Mouse (Mus musculus): ENCODE measurements around the gene Gm49392. TPM values are rescaled to one million over a fixed set of nuclear protein-coding genes. Genes with fewer than 3 reads are reported as not detected.
"Not testable (repeated sequence)": the region's sequence is repeated elsewhere in the genome, so short reads cannot be mapped to it uniquely, and the experiment has no call there.

The Gm49392 gene
- 0.18 TPM in 1 of 2 replicates, not detected in the other for polyA plus RNA-seq (2016; fragmentation: Nextera tagmentation; extraction: Ambion mirVana)

DNA sequence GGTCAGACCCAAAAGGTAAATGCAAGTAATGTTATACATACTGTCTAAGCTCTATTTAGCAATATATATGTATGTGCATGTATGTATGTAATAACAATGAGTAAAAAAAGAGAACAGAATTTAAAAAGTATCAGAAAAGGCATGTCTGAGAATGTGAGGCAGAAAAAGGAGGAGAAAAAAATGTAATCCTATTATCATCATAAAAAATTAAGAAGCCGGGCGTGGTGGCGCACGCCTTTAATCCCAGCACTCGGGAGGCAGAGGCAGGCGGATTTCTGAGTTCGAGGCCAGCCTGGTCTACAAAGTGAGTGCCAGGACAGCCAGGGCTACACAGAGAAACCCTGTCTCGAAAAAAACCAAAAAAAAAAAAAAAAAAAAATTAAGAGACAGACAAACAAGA, at the start of gene Gm49392:
Gm49392 (minus strand) TSS at position 101 of the 400 bp plus-strand sequence.
- H3K27me3 ChIP-seq; ATAC-seq (ENCODE audit: insufficient number of reproducible peaks, insufficient read depth, low FRiP score, low TSS enrichment, low read depth); H3K36me3 ChIP-seq; H3K4me2 ChIP-seq; H3K4me1 ChIP-seq (replicated peaks); H3K9me3 ChIP-seq; H3K4me3 ChIP-seq (replicated peaks); H3K27ac ChIP-seq; H3K9ac ChIP-seq (replicated peaks): not testable (repeated sequence)
- WGBS, result 80% methylated on average over 8 of the region's 8 CpGs

DNA sequence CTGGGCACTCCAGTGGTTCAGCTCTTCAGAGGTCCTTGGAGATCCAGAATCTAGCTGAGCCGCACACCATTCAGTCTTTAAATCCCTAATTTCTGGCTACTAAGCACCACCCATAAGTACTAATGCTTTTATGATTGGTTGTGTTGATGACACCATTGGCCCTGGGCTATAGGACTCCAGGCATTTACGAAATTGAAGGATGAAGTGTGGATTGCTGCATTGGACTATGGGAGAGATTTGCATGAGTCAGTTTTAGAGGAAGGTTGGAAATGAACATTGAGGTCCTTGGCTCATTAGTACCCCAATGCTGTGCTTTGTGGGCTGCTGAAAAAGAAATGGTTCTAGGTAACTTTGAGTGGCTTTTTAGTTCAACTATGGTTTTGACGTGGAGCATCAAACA, 45.2 kb upstream of the Gm49392 start, which contains the start of gene Tpbpa:
Tpbpa (minus strand) TSS at position 101 of the 400 bp plus-strand sequence.
- H3K27me3 ChIP-seq; H3K9ac ChIP-seq (replicated peaks); H3K9me3 ChIP-seq; H3K27ac ChIP-seq; H3K4me1 ChIP-seq (replicated peaks); H3K36me3 ChIP-seq; H3K4me3 ChIP-seq (replicated peaks); ATAC-seq (ENCODE audit: insufficient number of reproducible peaks, insufficient read depth, low FRiP score, low TSS enrichment, low read depth); H3K4me2 ChIP-seq: not testable (repeated sequence)
- WGBS, result 79% methylated on average over 3 of the region's 3 CpGs

DNA sequence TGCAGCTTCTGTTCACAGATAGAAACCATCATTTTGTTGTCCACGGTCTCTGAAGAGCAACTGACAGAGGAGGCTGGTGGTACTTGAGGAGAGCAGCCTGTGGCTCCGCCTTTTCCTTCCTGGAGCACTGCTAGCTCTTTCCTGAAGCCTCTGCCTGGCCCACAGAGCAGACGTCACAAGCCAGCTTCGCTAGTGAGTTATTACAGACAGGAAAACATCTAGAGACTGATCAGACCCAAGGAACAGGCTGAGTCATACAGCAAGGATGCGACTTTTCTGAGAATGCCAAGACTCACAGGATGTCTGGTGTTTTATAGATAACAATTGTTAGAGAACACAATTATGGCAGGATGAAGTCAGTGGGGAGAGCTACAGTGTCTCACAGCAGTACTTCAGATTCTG, 39.8 kb upstream of the Gm49392 start, which contains the start of the genes Gm49391 and Ctla2a:
Gm49391 (minus strand) TSS at position 72 of the 402 bp plus-strand sequence.
Ctla2a (minus strand) TSS at position 126 of the 402 bp plus-strand sequence.
- Histone ChIP-seq H3K9me3 (0 out of 2 replicates have a peak, but pooled peaks cover 4% of the 10 kb centered on the region), H3K36me3 (no peaks in the 10 kb centered on the region), H3K27me3 (no peaks in the 10 kb centered on the region), H3K4me1 (replicated peaks) (no peaks in the 10 kb centered on the region), H3K9ac (replicated peaks) (no peak within 1 kb of the TSS), H3K4me3 (replicated peaks) (no peak within 1 kb of the TSS), H3K27ac (no peak within 1 kb of the TSS), H3K4me2 (no peak within 1 kb of the TSS)
- WGBS, result 70% methylated on average over 5 of the region's 5 CpGs
- no peak for ATAC-seq (ENCODE audit: insufficient number of reproducible peaks, insufficient read depth, low FRiP score, low TSS enrichment, low read depth)

DNA sequence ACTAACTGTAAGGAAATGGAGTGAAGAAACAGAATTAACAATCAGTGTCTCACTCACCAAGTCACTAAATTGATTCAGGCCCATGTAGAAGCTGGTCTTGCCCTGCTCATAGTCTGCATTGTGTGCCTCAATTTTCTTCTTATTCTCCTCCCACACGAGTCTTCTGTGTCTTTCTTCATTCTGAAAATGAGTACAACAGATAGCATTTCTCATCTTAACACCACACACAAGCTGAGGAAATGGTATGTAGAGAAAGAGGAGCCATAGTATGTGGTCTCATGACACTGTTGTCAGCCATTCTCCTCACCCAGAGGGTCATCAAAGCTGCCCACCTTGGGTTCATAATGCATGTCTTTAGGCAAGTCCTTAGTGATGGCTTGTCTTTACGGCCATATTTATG, 38.8 kb upstream of the Gm49392 start, which contains the start of gene Gm49393:
Gm49393 (minus strand) TSS at position 101 of the 400 bp plus-strand sequence.
- not testable (repeated sequence) for H3K4me1 ChIP-seq (replicated peaks); H3K4me3 ChIP-seq (replicated peaks); H3K27ac ChIP-seq; H3K4me2 ChIP-seq; ATAC-seq (ENCODE audit: insufficient number of reproducible peaks, insufficient read depth, low FRiP score, low TSS enrichment, low read depth); H3K27me3 ChIP-seq; H3K9me3 ChIP-seq; H3K36me3 ChIP-seq; H3K9ac ChIP-seq (replicated peaks)
- 71% methylated on average over 2 of the region's 2 CpGs for WGBS

DNA sequence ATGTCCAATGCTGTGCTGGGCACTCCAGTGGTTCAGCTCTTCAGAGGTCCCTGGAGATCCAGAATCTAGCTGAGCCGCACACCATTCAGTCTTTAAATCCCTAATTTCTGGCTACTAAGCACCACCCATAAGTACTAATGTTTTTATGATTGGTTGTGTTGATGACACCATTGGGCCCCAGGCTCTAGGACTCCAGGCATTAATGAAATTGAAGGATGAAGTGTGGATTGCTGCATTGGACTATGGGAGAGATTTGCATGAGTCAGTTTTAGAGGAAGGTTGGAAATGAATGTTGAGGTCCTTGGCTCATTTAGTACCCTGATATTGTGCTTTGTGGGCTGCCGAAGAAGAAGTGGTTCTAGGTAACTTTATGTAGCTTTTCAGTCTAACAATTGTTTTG, 8.1 kb upstream of the Gm49392 start, which contains the start of gene Tpbpb:
Tpbpb (minus strand) TSS at position 101 of the 400 bp plus-strand sequence.
- H3K27me3 ChIP-seq; H3K4me3 ChIP-seq (replicated peaks); H3K4me2 ChIP-seq; ATAC-seq (ENCODE audit: insufficient number of reproducible peaks, insufficient read depth, low FRiP score, low TSS enrichment, low read depth); H3K9ac ChIP-seq (replicated peaks); H3K27ac ChIP-seq; H3K9me3 ChIP-seq; H3K36me3 ChIP-seq; H3K4me1 ChIP-seq (replicated peaks): not testable (repeated sequence)
- WGBS, result 87% methylated on average over 2 of the region's 2 CpGs

DNA sequence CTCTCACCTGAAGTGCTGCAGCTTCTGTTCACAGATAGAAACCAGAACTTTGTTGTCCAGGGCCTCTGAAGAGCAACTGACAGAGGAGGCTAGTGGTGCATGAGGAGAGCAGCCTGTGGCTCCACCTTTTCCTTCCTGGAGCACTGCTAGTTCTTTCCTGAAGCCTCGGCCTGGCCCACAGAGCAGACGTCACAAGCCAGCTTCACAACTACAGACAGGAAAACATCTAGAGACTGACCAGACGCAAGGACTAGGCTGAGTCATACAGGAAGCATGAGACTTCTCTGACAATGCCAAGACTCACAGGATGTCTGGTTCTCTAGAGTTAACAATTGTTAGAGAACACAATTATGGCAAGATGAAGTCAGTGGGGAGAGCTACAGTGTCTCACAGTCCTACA, 634 bp upstream of the Gm49392 start, which contains the start of gene Ctla2b:
Ctla2b (minus strand) TSS at position 120 of the 400 bp plus-strand sequence.
- H3K4me2 ChIP-seq, result no peak within 1 kb of the TSS
- H3K27ac ChIP-seq, result no peak within 1 kb of the TSS
- H3K4me3 ChIP-seq (replicated peaks), result no peak within 1 kb of the TSS
- H3K36me3 ChIP-seq, result no peaks in the 10 kb centered on the region
- no peak within 1 kb of the TSS for H3K9ac ChIP-seq (replicated peaks)
- no peaks in the 10 kb centered on the region for H3K4me1 ChIP-seq (replicated peaks)
- ATAC-seq (ENCODE audit: insufficient number of reproducible peaks, insufficient read depth, low FRiP score, low TSS enrichment, low read depth), result no peak
- WGBS, result 75% methylated on average over 3 of the region's 3 CpGs
- H3K9me3 ChIP-seq, result 0 out of 2 replicates have a peak, but pooled peaks cover 3% of the 10 kb centered on the region
- H3K27me3 ChIP-seq, result no peaks in the 10 kb centered on the region

DNA sequence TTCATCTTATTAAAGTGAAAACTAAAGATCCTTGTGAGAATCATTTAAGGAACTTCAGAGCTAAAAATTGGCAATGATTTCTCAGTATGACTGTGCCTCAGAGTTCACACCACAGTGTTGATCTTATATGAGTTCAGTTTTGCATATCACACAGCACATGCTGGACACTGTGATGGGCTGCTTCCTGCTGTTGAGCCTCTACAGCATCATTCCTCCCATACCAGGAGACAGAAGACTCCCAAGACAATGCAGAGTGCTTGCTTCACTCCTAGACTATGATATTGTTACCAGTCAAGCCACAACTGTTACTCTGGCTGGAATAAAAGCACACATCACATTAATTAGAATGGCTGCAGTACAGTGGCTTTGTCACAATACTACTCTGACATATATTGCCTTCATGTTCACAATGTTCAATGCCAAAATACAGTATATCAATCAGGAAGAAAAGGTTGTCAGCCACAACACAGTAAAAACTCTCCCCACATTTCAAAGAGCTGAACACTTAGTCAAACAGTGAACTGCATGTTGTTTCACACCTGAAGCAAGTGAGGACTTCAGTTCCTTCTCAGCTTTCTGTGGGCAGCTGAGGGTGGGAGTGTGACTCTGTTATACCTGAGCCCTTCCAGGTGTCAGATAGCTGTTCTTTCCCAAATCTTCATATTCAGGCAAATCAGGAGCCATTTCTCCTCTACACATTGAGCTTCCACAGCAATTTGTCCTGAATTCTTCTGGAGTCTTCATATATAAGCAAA, 1.1 kb downstream of the Gm49392 start:
- H3K4me3 ChIP-seq (replicated peaks), result no peak overlapping the region
- no peak overlapping the region for H3K27ac ChIP-seq
- no peaks in the 10 kb centered on the region for H3K9me3 ChIP-seq
- no peaks in the 10 kb centered on the region for H3K27me3 ChIP-seq
- H3K4me1 ChIP-seq (replicated peaks), result no peaks in the 10 kb centered on the region
- no peak overlapping the region for H3K4me2 ChIP-seq
- ATAC-seq (ENCODE audit: insufficient number of reproducible peaks, insufficient read depth, low FRiP score, low TSS enrichment, low read depth), result no peak
- no peak overlapping the region for H3K9ac ChIP-seq (replicated peaks)
- no peaks in the 10 kb centered on the region for H3K36me3 ChIP-seq

DNA sequence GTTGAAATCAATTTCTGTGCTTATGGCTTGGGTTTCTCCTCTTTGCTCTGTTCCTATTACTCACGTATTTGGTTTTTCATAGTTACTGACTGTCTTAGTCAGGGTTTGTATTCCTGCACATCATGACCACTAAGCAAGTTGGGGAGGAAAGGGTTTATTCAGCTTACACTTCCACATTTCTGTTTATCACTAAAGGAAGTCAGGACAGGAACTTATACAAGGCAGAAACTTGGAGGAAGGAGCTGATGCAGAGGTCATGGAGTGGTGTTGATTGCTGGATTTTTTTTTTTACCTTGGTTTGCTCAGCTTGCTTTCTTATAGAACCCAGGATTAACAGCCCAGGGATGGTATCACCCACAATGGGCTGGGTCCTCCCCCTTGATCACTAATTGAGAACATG, 4.4 kb downstream of the Gm49392 start:
- WGBS, result 94% methylated on average over 1 of the region's 1 CpGs

DNA sequence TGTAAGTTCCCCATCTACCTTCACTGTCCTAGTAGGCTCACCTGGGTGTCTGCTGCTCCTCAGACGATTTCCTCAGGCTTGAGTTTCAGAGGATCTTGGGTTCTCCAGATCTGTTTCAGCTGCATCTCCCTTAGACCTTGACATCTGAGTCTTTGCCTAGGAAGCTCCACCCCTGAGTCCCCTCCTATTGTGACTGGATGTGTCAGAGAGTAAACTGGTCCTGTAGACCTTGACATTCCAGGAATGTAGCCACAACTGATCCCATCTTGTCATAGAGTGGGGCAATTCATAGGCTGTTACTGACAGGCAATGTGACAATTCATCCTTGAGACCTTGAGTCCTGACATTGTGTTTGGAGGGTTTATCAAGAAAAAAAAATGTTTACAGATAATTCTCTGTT, 32.4 kb downstream of the Gm49392 start, which contains the start of gene 4930486L24Rik:
4930486L24Rik (minus strand) TSS at position 195 of the 400 bp plus-strand sequence.
- Histone ChIP-seq H3K4me1 (replicated peaks) (no peaks in the 10 kb centered on the region), H3K27me3 (no peaks in the 10 kb centered on the region), H3K27ac (no peak within 1 kb of the TSS), H3K4me2 (no peak within 1 kb of the TSS), H3K4me3 (replicated peaks) (no peak within 1 kb of the TSS), H3K9me3 (no peaks in the 10 kb centered on the region), H3K36me3 (no peaks in the 10 kb centered on the region), H3K9ac (replicated peaks) (no peak within 1 kb of the TSS)
- 69% methylated on average over 1 of the region's 1 CpGs for WGBS
- ATAC-seq (ENCODE audit: insufficient number of reproducible peaks, insufficient read depth, low FRiP score, low TSS enrichment, low read depth), result no peak

More for the DNA sequence above, 4.4 kb downstream of the Gm49392 start:
- H3K27ac ChIP-seq, result no peak overlapping the region
- no peaks in the 10 kb centered on the region for H3K27me3 ChIP-seq
- H3K36me3 ChIP-seq, result no peaks in the 10 kb centered on the region
- no peaks in the 10 kb centered on the region for H3K4me1 ChIP-seq (replicated peaks)
- H3K4me2 ChIP-seq, result no peak overlapping the region
- no peak overlapping the region for H3K4me3 ChIP-seq (replicated peaks)
- ATAC-seq (ENCODE audit: insufficient number of reproducible peaks, insufficient read depth, low FRiP score, low TSS enrichment, low read depth), result no peak
- no peaks in the 10 kb centered on the region; the same call in 1 of the 2 replicates for H3K9me3 ChIP-seq
- H3K9ac ChIP-seq (replicated peaks), result no peak overlapping the region

DNA sequence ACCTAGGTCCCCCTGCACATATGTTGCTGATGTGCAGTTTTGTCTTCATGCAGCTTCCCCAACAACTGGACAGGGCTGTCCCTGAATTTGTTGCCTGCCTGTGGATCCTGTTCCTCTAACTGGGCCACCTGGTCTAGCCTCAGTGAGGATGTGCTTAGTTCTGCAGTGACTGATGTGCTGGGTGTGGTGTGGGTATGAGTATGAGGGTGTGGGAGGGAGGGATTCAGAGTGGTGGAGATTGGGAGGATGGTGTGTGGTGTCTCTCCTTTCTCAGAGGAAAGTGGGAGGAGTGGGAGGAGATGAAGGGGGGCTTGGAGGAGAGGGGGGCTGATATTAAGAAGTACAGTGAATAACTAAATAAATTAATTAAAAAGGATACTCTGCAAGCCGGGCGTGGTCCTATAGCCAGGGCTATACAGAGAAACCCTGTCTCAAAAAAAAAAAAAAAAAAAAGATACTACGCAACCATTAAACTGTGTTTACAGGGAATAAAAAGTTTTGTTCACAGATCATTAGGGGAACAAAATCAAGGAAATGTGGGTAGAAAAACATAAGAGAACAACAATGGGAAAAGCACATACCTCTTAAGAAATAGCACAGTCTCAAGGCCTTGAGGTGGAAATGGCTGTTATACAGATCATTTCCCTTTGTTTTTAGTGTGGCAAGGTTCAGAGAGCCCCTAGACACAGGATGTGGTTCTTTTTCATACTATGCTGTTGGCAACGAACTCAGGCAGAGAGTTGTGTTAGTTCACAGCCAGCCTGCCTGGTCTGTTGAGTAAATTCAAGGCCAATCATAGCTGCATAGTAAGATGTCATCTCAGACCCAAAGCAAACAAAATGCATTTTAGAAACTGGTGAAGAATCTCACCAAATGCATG, 48.2 kb downstream of the Gm49392 start:
- 82% methylated on average over 4 of the region's 4 CpGs for WGBS
- Histone ChIP-seq H3K27ac (no peak overlapping the region), H3K36me3 (no peaks in the 10 kb centered on the region), H3K9ac (replicated peaks) (no peak overlapping the region), H3K4me2 (no peak overlapping the region), H3K9me3 (no peaks in the 10 kb centered on the region), H3K4me1 (replicated peaks) (no peaks in the 10 kb centered on the region), H3K4me3 (replicated peaks) (no peak overlapping the region), H3K27me3 (no peaks in the 10 kb centered on the region)
- no peak for ATAC-seq (ENCODE audit: insufficient number of reproducible peaks, insufficient read depth, low FRiP score, low TSS enrichment, low read depth)

DNA sequence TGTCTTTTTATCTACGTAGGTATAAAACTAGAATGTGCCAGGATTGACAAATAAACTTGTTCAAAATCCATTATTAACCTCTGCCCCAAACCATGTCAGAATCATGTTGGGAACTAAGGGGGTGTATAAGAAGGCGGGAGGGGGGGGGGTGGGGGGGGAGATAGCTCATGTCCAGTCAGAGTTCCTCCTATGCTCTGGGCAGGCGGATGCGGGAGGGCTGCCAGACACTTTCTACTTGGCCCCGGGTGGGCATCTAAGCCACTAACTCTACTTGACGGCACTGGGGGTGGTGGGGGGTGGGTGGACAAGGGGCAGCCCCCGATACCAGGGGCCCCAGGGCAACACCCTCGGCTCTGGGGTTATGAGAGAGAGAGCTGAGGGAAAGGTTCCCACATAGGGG, 53.5 kb downstream of the Gm49392 start:
- Histone ChIP-seq H3K4me2 (no peak overlapping the region), H3K27me3 (no peaks in the 10 kb centered on the region), H3K27ac (no peak overlapping the region), H3K9ac (replicated peaks) (no peak overlapping the region), H3K9me3 (no peaks in the 10 kb centered on the region), H3K4me3 (replicated peaks) (no peak overlapping the region), H3K4me1 (replicated peaks) (no peaks in the 10 kb centered on the region), H3K36me3 (no peaks in the 10 kb centered on the region)
- WGBS, result 80% methylated on average over 8 of the region's 8 CpGs
- no peak for ATAC-seq (ENCODE audit: insufficient number of reproducible peaks, insufficient read depth, low FRiP score, low TSS enrichment, low read depth)

Measured in limb, embryonic 12.5 days (tissue).